Mouse (Mus musculus): ENCODE data around the gene Aurkaip1. TPM values are rescaled to one million over a fixed set of nuclear protein-coding genes. Genes with fewer than 3 reads are reported as not detected.

Aurkaip1 gene
- 107 and 111 TPM in 2 replicates for polyA plus RNA-seq (2012; rRNA removed)

DNA sequence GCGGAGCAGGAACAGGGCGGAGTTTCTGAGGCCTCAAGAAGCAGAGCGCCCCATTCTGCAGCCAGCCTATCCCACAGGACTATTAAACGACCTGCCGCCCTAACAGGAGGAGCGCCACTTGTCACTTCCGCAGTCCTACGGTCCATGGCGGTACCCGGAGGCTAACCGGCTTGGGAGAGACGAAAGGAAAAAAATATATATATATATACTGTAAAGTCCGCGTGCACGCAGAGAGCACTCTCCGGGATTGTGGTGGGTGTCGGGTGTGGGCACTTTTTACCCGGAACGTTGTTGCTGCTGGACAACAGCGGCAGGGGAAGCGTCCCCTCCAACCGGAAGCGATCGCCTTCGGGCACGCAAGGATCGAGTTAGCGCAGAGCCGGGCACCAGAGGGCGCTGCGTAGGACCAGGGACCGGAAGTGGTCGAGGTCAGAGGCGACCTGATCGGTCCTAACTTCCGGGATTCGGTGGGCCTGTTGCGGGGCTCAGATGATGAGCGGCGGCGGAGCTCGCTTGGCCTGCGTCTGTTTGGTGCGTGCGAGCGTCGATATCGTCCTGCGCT is at the start of gene Aurkaip1:
TSS of gene Aurkaip1 (plus strand) at position 68 of the 562 bp plus-strand sequence.

DNA sequence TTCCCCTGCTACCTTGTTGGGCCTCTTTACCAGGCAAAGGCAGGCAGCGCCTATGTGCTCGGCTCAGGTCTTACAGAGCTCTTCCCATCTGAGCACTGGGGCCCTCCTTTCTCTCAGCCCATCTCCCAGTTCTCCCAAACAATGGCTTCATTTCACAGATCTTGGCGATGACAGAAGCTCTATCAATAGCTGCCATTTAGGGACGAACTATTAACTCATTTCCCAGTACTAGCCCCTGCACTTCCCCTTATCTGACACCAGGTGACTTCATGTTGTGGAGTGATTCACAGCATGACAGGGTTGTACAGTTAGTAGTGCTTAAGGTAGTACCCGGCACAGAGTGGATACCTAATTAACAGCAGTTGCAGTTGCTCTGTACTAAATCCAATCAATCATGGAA is 45.3 kb upstream of the Aurkaip1 start, which contains the start of gene Tmem88b:
TSS of gene Tmem88b (minus strand) at position 56 of the 400 bp plus-strand sequence.

DNA sequence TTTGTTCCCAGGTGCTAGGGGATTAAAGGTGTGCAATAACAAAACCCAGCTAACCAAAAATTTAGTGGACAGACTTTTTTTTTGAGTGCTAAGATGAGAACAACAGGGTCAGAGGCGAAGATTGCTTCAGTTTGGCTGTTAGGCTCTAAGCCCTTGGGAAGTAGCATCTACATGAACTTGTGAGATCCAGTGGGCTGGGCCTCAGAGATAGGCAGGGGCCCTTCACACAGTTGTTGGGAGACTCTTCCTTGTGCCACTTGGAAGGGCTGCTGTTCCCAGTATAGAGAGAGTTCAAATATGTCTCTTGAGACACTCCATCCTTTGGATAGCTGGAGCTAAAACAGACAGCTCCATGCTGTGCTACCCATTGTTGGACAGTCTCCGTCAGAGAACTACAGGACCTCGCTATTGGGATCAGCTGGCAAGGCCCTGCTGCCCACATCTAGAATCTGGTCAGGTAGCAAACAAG is 41.0 kb upstream of the Aurkaip1 start, which contains the start of gene Ankrd65:
TSS of gene Ankrd65 (plus strand) at position 419 of the 469 bp plus-strand sequence.

DNA sequence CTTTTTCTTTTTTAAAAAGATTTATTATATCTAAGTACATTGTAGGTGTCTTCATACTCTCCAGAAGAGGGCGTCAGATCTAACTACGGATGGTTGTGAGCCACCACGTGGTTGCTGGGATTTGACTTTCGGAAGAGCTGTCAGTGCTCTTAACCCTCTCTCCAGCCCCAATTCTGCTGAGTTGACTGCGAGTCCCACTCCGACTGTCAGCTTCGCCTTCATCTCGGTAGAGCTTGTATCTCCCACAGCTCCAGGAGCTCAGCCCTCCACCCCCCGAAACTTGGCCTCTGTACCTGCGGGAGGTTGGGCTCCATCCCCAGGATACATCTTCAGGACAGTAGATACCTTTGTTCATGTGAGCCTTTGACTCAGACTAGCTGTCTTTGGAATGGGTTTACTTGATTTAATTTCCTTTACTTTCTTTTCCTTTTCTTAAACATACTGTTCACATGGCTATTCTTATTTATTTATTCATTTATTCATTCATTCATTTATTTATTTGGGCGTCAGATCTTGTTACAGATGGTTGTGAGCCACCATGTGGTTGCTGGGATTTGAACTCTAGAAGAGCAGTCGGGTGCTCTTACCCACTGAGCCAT is 28.2 kb upstream of the Aurkaip1 start, which contains the start of gene Mrpl20:
TSS of gene Mrpl20 (plus strand) at position 138 of the 599 bp plus-strand sequence.

DNA sequence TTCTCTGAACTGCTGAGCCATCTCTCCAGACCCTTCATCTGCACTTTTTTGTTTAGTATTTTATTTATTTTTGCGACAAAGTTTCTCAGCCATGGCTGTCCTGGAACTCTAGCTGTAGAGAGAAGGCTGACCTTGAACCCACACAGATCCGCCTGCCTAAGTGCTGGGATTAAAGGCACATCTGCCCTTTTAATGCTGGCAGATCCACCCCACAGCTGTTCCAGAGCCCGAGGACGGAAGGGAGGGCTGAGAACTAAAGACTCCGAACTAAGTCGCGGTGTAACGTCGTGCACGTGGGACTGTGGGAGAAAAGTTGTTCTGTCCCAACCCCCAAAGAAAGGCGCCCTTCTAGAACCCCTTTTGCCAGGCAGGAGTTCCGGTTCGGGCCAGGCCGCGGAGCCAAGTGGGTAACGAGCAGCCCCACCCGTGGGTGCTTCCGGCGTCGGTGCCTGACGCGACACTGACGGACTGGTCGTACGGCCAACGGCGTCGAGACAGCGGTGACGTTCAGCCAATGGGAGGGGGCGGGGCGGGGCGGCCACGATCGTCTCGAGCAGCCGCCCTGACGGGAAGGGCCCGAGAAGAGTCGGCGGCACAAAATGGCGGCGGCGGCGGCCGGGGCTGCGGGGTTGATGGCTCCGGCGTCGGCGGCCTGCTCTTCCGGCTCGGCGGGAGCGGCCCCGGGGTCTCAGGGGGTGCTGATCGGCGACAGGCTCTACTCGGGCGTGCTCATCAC is 19.0 kb upstream of the Aurkaip1 start, which contains the start of gene Ccnl2:
TSS of gene Ccnl2 (plus strand) at position 561 of the 736 bp plus-strand sequence.

DNA sequence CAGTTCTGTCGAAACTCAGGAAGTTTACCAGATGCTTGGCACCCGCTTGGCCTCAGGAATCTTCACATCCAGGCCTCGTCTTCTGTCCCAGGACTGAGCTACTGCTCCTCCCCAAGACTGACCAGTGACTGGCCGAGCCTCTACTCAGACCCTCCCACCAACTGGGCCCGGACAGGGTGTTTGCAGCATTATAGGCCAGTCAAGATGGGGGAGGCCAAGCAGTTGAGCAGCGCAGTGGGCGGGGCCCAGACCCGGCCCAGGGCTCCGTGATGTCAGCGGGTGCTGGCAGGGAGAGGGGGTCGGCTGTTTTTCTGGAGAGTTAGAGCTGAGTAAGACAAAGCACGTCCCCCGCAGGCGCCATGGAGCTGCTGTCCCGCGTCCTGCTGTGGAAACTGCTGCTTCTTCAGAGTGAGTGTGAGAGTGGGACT is 8.4 kb downstream of the Aurkaip1 start, which contains the start of gene Mxra8:
TSS of gene Mxra8 (plus strand) at position 198 of the 428 bp plus-strand sequence.

DNA sequence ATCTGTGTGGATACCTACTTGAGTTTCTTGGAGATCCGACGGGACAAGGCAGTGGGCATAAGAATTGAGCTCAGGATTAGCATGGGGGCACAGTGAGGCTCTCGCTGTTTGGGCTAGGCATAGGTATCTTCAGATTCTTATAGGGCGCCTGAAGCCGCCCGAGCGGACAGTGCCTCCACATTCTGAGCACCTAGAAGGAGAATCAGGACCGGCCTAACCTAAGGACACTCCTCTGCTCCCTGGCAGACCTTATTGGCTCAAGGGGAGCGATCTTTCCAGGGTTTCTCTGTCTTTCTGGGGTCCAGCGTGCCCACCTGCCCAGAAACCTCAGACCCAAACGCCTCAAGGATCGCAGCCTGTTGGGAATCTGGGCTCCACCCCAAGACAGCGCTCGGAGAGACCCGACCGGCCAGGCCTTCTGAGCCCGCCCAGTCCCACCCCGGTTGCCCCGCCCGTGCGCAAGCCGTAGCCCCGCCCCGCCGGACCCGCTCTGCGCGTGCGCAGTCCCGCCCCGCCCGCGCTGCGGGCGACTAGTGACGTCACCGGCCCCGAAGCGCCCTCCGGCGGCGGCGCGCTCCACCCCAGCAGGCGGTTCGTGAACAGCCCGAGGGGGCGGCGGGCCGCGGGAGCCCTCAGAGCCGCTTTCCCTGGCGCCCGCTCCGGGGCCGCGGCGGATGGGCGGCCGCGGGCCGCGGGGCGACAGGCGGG is 16.0 kb downstream of the Aurkaip1 start, which contains the start of gene Dvl1:
TSS of gene Dvl1 (plus strand) at position 532 of the 708 bp plus-strand sequence.

DNA sequence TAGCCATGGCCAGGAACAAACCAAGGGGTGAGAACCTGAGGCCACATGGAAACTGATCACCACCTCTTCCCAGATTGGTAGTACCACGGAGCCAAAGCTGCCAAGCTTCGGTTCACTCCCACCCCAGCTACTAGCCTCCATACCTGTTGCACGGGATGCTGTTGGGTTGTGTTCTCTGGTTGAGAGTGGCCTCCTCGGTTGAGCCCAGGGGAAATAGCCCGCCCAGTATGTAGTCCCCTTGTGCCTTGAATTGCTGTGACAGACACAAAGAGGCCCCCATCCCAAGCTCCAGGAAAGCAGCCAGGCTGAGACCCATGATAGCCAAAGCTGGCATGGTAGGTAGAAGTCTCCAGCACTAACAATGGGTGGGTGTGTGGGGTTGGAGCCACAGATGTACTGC is 31.9 kb downstream of the Aurkaip1 start, which contains the start of gene Tas1r3:
TSS of gene Tas1r3 (minus strand) at position 362 of the 400 bp plus-strand sequence.

DNA sequence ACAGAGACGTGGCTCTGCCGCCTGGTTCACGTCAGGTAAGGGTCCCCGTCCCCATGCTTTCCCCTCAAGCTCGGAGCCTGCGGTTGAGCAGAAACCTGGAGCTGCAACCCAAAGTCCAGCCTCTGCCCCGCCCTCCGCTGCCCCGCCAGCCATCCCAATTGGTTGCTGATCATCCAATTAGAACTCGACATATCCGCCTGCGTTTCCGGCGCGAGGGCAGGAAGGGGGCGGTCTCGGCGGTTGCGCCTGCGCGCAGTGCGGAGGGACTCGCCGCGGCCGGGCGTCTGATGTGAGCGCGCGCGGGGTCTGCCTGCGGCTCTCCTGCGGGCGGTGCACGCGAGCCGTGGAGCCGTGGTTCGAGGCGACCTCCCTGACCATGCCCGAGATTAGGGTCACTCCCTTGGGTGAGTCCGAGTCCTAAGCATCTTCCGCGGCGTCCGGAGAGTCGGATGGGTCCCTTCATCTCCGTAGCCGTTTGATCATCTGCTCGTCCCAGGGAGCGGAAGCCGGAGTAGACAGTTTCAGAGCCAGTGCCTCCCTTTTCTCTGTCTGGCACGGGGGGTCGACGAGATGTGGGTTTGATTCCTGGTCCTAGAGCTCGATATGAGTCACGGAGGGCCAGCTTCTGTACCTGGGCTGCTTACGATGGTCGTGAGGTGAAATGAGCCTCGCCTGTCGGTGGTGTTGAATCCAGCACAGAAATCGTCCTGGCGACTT is 38.4 kb downstream of the Aurkaip1 start, which contains the start of the genes Cptp and Ints11:
TSS of gene Cptp (minus strand) at position 124 of the 717 bp plus-strand sequence.
TSS of gene Ints11 (plus strand) at position 230 of the 717 bp plus-strand sequence.

Other genes starting within 250 kb of the Aurkaip1 start
- gene Slc35e2, start 229.9 kb upstream of the Aurkaip1 start, polyA plus RNA-seq (2012; rRNA removed), result 15.5 and 15.9 TPM in 2 replicates
- 56.1 and 63.3 TPM in 2 replicates for gene Cdk11b, start 206.4 kb upstream of the Aurkaip1 start, polyA plus RNA-seq (2012; rRNA removed)
- gene Gm10563, start 185.9 kb upstream of the Aurkaip1 start, polyA plus RNA-seq (2012; rRNA removed), result not detected in 2 replicates
- 9.1 and 13.0 TPM in 2 replicates for gene Mmp23, start 177.9 kb upstream of the Aurkaip1 start, polyA plus RNA-seq (2012; rRNA removed)
- gene Mib2, start 162.1 kb upstream of the Aurkaip1 start, polyA plus RNA-seq (2012; rRNA removed), result 91.5 and 97.1 TPM in 2 replicates
- gene Fndc10, start 136.9 kb upstream of the Aurkaip1 start, polyA plus RNA-seq (2012; rRNA removed), result 22.4 and 26.6 TPM in 2 replicates
- 122 and 133 TPM in 2 replicates for gene Ssu72, start 126.5 kb upstream of the Aurkaip1 start, polyA plus RNA-seq (2012; rRNA removed)
- 26.3 and 28.4 TPM in 2 replicates for gene Tmem240, start 96.5 kb upstream of the Aurkaip1 start, polyA plus RNA-seq (2012; rRNA removed)
- 107 TPM in 2 replicates for gene Atad3a, start 70.2 kb upstream of the Aurkaip1 start, polyA plus RNA-seq (2012; rRNA removed)
- gene Vwa1, start 56.6 kb upstream of the Aurkaip1 start, polyA plus RNA-seq (2012; rRNA removed), result 18.5 and 19.0 TPM in 2 replicates
- gene Tmem88b, start 45.4 kb upstream of the Aurkaip1 start, polyA plus RNA-seq (2012; rRNA removed), result 0.98 and 1.3 TPM in 2 replicates
- gene Ankrd65, start 40.8 kb upstream of the Aurkaip1 start, polyA plus RNA-seq (2012; rRNA removed), result 0.06 TPM in 1 of 2 replicates, not detected in the other
- gene Mrpl20, start 28.4 kb upstream of the Aurkaip1 start, polyA plus RNA-seq (2012; rRNA removed), result 121 and 130 TPM in 2 replicates
- 221 and 226 TPM in 2 replicates for gene Ccnl2, start 18.8 kb upstream of the Aurkaip1 start, polyA plus RNA-seq (2012; rRNA removed)
- 46.6 and 77.3 TPM in 2 replicates for gene Mxra8, start 8.4 kb downstream of the Aurkaip1 start, polyA plus RNA-seq (2012; rRNA removed)
- gene Dvl1, start 16.1 kb downstream of the Aurkaip1 start, polyA plus RNA-seq (2012; rRNA removed), result 149 and 150 TPM in 2 replicates
- gene Tas1r3, start 32.1 kb downstream of the Aurkaip1 start, polyA plus RNA-seq (2012; rRNA removed), result 0.53 and 0.79 TPM in 2 replicates
- 20.1 and 21.9 TPM in 2 replicates for gene Cptp, start 38.2 kb downstream of the Aurkaip1 start, polyA plus RNA-seq (2012; rRNA removed)
- 67.9 and 76.2 TPM in 2 replicates for gene Ints11, start 38.3 kb downstream of the Aurkaip1 start, polyA plus RNA-seq (2012; rRNA removed)
- gene Pusl1, start 60.5 kb downstream of the Aurkaip1 start, polyA plus RNA-seq (2012; rRNA removed), result 87.2 and 88.3 TPM in 2 replicates
- 101 and 108 TPM in 2 replicates for gene Acap3, start 60.5 kb downstream of the Aurkaip1 start, polyA plus RNA-seq (2012; rRNA removed)
- 117 and 126 TPM in 2 replicates for gene Ube2j2, start 112.6 kb downstream of the Aurkaip1 start, polyA plus RNA-seq (2012; rRNA removed)
- 9.6 and 14.8 TPM in 2 replicates for gene C1qtnf12, start 131.0 kb downstream of the Aurkaip1 start, polyA plus RNA-seq (2012; rRNA removed)
- 15.3 and 15.5 TPM in 2 replicates for gene B3galt6, start 161.4 kb downstream of the Aurkaip1 start, polyA plus RNA-seq (2012; rRNA removed)
- gene Sdf4, start 161.6 kb downstream of the Aurkaip1 start, polyA plus RNA-seq (2012; rRNA removed), result 57.2 and 69.7 TPM in 2 replicates
- gene Tnfrsf4, start 182.6 kb downstream of the Aurkaip1 start, polyA plus RNA-seq (2012; rRNA removed), result 3.8 and 3.9 TPM in 2 replicates
- 0.29 and 0.54 TPM in 2 replicates for gene Tnfrsf18, start 194.9 kb downstream of the Aurkaip1 start, polyA plus RNA-seq (2012; rRNA removed)
- gene Ttll10, start 228.1 kb downstream of the Aurkaip1 start, polyA plus RNA-seq (2012; rRNA removed), result 0.05 and 0.55 TPM in 2 replicates